Mouse (Mus musculus) retina, embryonic 14.5 days (tissue): ENCODE results near the gene Rtn2.

Experiments
- DNase-seq: peaks from one replicate; pipeline ENCODE4 v3.0.0-alpha.2; 2015; ENCODE audit warnings: low spot score

Rtn2 gene

GRCm38 (mm10) chr7:19319458-19319857, 37.0 kb downstream of the Rtn2 start:
- DNase-seq, result peak; percentile 44

GRCm38 (mm10) chr7:19319906-19320305, 37.5 kb downstream of the Rtn2 start:
- DNase-seq, result peak; percentile 99

GRCm38 (mm10) chr7:19320637-19321036, 38.2 kb downstream of the Rtn2 start:
- DNase-seq, result no peak

GRCm38 (mm10) chr7:19321464-19321863, 39.0 kb downstream of the Rtn2 start:
- DNase-seq, result no peak

- DNase-seq, result no peak
Observed at GRCm38 (mm10) chr7:19322489-19322888, 40.1 kb downstream of the Rtn2 start.

- no peak for DNase-seq
Observed at GRCm38 (mm10) chr7:19324221-19324620, 41.8 kb downstream of the Rtn2 start.

- DNase-seq, result no peak
Observed at GRCm38 (mm10) chr7:19325262-19326199, 43.1 kb downstream of the Rtn2 start.

GRCm38 (mm10) chr7:19326359-19326758, 43.9 kb downstream of the Rtn2 start:
- DNase-seq, result peak; percentile 92

GRCm38 (mm10) chr7:19327128-19327527, 44.7 kb downstream of the Rtn2 start:
- peak; percentile 91 for DNase-seq

GRCm38 (mm10) chr7:19327782-19328181, 45.4 kb downstream of the Rtn2 start:
- DNase-seq, result no peak

GRCm38 (mm10) chr7:19328425-19328824, 46.0 kb downstream of the Rtn2 start:
- DNase-seq, result peak; percentile 41

GRCm38 (mm10) chr7:19331910-19332309, 49.5 kb downstream of the Rtn2 start:
- no peak for DNase-seq

- peak; percentile 61 for DNase-seq
Observed at GRCm38 (mm10) chr7:19332709-19333352, 50.4 kb downstream of the Rtn2 start.

- DNase-seq, result no peak
Observed at GRCm38 (mm10) chr7:19335583-19335982, 53.2 kb downstream of the Rtn2 start.

GRCm38 (mm10) chr7:19337122-19337521, 54.7 kb downstream of the Rtn2 start:
- no peak for DNase-seq

- DNase-seq, result no peak
Observed at GRCm38 (mm10) chr7:19338060-19338459, 55.6 kb downstream of the Rtn2 start.

GRCm38 (mm10) chr7:19338596-19338995, 56.2 kb downstream of the Rtn2 start:
- no peak for DNase-seq

GRCm38 (mm10) chr7:19341250-19341649, 58.8 kb downstream of the Rtn2 start:
- no peak for DNase-seq

GRCm38 (mm10) chr7:19341761-19342409, 59.5 kb downstream of the Rtn2 start:
- DNase-seq, result peak; percentile 27

- peak; percentile 94 for DNase-seq
Observed at GRCm38 (mm10) chr7:19342481-19343027, 60.1 kb downstream of the Rtn2 start.

- DNase-seq, result peak; percentile 95
Observed at GRCm38 (mm10) chr7:19343210-19343808, 60.9 kb downstream of the Rtn2 start.
